Mouse (Mus musculus): Measurements from ENCODE around the gene Sox6.
"Not testable (repeated sequence)": the region's sequence is repeated elsewhere in the genome, so short reads cannot be mapped to it uniquely, and the experiment has no call there.

Gene Sox6

GRCm38 (mm10) chr7:115645971-115646447 is 392.6 kb downstream of the Sox6 start:
- no peak for DNase-seq (ENCODE audit: low read depth)

GRCm38 (mm10) chr7:115645272-115645970 is 393.2 kb downstream of the Sox6 start:
- DNase-seq (ENCODE audit: low read depth): no peak

- no peak for DNase-seq (ENCODE audit: low read depth)
Observed at GRCm38 (mm10) chr7:115630691-115631090, 407.9 kb downstream of the Sox6 start.

- no peak for DNase-seq (ENCODE audit: low read depth)
Observed at GRCm38 (mm10) chr7:115630287-115630686, 408.3 kb downstream of the Sox6 start.

- DNase-seq (ENCODE audit: low read depth): peak; percentile 55
Observed at GRCm38 (mm10) chr7:115628766-115629165, 409.8 kb downstream of the Sox6 start.

GRCm38 (mm10) chr7:115625956-115626355 is 412.6 kb downstream of the Sox6 start:
- no peak for DNase-seq (ENCODE audit: low read depth)

- peak; percentile 75 for DNase-seq (ENCODE audit: low read depth)
Observed at GRCm38 (mm10) chr7:115624907-115625552, 413.6 kb downstream of the Sox6 start.

- DNase-seq (ENCODE audit: low read depth): no peak
Observed at GRCm38 (mm10) chr7:115624451-115624850, 414.1 kb downstream of the Sox6 start.

- peak; percentile 25 for DNase-seq (ENCODE audit: low read depth)
Observed at GRCm38 (mm10) chr7:115615697-115616237, 422.8 kb downstream of the Sox6 start.

GRCm38 (mm10) chr7:115607485-115607884 is 431.1 kb downstream of the Sox6 start:
- no peak for DNase-seq (ENCODE audit: low read depth)

GRCm38 (mm10) chr7:115606125-115606524 is 432.5 kb downstream of the Sox6 start:
- DNase-seq (ENCODE audit: low read depth): not testable (repeated sequence)

GRCm38 (mm10) chr7:115604883-115605282 is 433.7 kb downstream of the Sox6 start:
- no peak for DNase-seq (ENCODE audit: low read depth)

- DNase-seq (ENCODE audit: low read depth): no peak
Observed at GRCm38 (mm10) chr7:115597376-115597775, 441.2 kb downstream of the Sox6 start.

- no peak for DNase-seq (ENCODE audit: low read depth)
Observed at GRCm38 (mm10) chr7:115580461-115580860, 458.1 kb downstream of the Sox6 start.

GRCm38 (mm10) chr7:115579826-115580225 is 458.8 kb downstream of the Sox6 start:
- DNase-seq (ENCODE audit: low read depth): no peak

GRCm38 (mm10) chr7:115576387-115576786 is 462.2 kb downstream of the Sox6 start:
- no peak for DNase-seq (ENCODE audit: low read depth)

GRCm38 (mm10) chr7:115574834-115575233 is 463.8 kb downstream of the Sox6 start:
- no peak for DNase-seq (ENCODE audit: low read depth)

- no peak for DNase-seq (ENCODE audit: low read depth)
Observed at GRCm38 (mm10) chr7:115568821-115569240, 469.8 kb downstream of the Sox6 start.

- no peak for DNase-seq (ENCODE audit: low read depth)
Observed at GRCm38 (mm10) chr7:115568301-115568700, 470.3 kb downstream of the Sox6 start.

GRCm38 (mm10) chr7:115566818-115567217 is 471.8 kb downstream of the Sox6 start:
- no peak for DNase-seq (ENCODE audit: low read depth)

- no peak for DNase-seq (ENCODE audit: low read depth)
Observed at GRCm38 (mm10) chr7:115565060-115565426, 473.6 kb downstream of the Sox6 start.

GRCm38 (mm10) chr7:115564359-115565059 is 474.1 kb downstream of the Sox6 start:
- DNase-seq (ENCODE audit: low read depth): no peak

GRCm38 (mm10) chr7:115556677-115557076 is 481.9 kb downstream of the Sox6 start:
- DNase-seq (ENCODE audit: low read depth): no peak

Measured in fibroblast of lung, adult 2 months (primary cell).